Comparison of ENCODE assay signal across 8 mouse cellular contexts in the genomic region with DNA sequence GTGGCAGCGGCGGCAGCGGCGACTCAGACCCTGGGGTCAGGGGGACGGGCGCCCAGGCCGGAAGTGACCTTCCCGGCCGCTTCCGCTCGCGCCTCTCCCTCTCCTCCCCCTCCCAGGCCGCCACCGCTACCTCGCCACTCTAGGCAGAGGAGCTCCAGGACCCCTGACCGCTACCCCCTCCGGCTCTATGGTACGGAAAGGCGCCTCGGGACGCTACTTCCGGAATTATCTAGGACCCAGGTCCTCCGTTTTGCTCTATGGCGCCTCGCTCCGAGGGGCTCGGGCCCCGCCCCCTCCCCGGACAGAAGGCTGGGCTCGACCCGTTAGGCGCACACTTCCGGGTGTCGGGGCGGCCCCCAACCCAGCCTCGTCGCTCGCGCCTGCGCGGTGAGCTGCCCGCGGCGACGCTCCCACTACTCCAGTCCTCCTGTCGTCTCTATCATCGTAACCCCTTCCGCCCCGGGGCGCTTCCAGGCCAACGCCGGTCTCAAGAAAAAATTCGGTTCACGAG. TPM values are rescaled to one million over a fixed set of nuclear protein-coding genes. Genes with fewer than 3 reads are reported as not detected.
DNase-seq lines count a peak whose midpoint lies in the region; ATAC-seq lines count a peak whose summit lies in the region.

A gene (minus strand): TSS at position 97 of the 511 bp plus-strand sequence.

- peak within 1 kb of the TSS; percentile 91 for H3K9ac ChIP-seq in hindbrain, embryonic 12.5 days

- H3K36me3 ChIP-seq in hindbrain, embryonic 12.5 days = no peaks in the 10 kb centered on the region

- no peaks in the 10 kb centered on the region for H3K27me3 ChIP-seq in hindbrain, embryonic 12.5 days

- H3K27ac ChIP-seq in hindbrain, embryonic 12.5 days = peak within 1 kb of the TSS; percentile 94

- H3K4me2 ChIP-seq in hindbrain, embryonic 12.5 days (replicated peaks) = peak within 1 kb of the TSS; percentile 97

- WGBS in hindbrain, embryonic 12.5 days = under 1% methylated on average over 49 of the region's 54 CpGs

- H3K9me3 ChIP-seq in hindbrain, embryonic 12.5 days (replicated peaks) = no peaks in the 10 kb centered on the region

- peak within 1 kb of the TSS; percentile 81 for H3K4me3 ChIP-seq in hindbrain, embryonic 12.5 days

- peaks cover 20% of the 10 kb centered on the region for H3K4me1 ChIP-seq in hindbrain, embryonic 12.5 days

- peak; percentile 98 for ATAC-seq in hindbrain, embryonic 12.5 days (ENCODE audit: low FRiP score)

- peak; percentile 95 for DNase-seq in MN1 (ENCODE audit: low spot score)
- peak; percentile 98 for DNase-seq in cerebellum, adult 9-11 months
- DNase-seq in frontal cortex, postnatal 10 days (ENCODE audit: low spot score in 2 of 2) = peak; percentile 98 to 99
- peak; percentile 97 to 99 for DNase-seq in layer of hippocampus, postnatal 14 days (ENCODE audit: low spot score in 2 of 2)
- DNase-seq in lung, postnatal 14 days = peak; percentile 96
- peak; percentile 93 for DNase-seq in retina, adult 2 months (ENCODE audit: low read depth, low spot score)
- DNase-seq in thymus, postnatal 36 days = peak; percentile 95 to 97

RNA-seq across cellular contexts. Expression of the gene that starts here (rescaled TPM):
- 32.5 and 34.8 TPM in 2 replicates for polyA plus RNA-seq in hindbrain, embryonic 12.5 days (2016; fragmentation: Nextera tagmentation; extraction: Ambion mirVana)
- total RNA-seq in layer of hippocampus, postnatal 14 days (2021) = 10 to 100 TPM; 25.7 to 26.8 TPM

Comparison
In these comparisons a context has a peak if more than half of its experiments do, and no peak if none do; other contexts are left out.
1. Peak in every context shown above with its lines: DNase-seq, ATAC-seq, H3K4me3 ChIP-seq and H3K27ac ChIP-seq.